In the genomic region with DNA sequence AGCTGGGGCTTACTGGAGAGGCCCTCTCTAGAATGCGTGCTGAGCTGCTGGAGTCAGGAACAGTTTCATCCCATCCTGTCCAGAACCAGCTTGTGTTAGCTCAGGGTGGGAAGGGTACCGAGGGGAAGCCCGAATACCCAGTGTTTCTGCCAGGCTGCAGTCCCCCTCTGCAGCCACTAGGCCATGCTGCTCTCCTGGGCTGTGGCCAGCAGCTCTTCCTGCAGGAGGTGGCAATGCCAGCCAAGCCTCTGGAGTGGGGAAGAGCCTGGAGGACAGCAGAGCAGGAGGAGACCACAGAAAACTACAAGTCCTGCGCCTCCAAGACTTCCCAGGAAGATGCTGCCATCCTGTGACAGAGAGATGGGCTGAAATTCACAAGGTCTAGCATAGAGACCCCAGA, we compare ENCODE assay signal across 8 mouse cellular contexts.
DNase-seq lines count a peak whose midpoint lies in the region; ATAC-seq and TF ChIP-seq lines count a peak whose summit lies in the region.

No protein-coding gene starts in this region.

- H3K4me2 ChIP-seq in intestine, embryonic 16.5 days (ENCODE audit: low read depth, low read length): no peak overlapping the region
- no peak overlapping the region for H3K4me2 ChIP-seq in lung, embryonic 14.5 days

- H3K9ac ChIP-seq in intestine, embryonic 16.5 days (ENCODE audit: low read depth, low read length): no peak overlapping the region
- no peak overlapping the region for H3K9ac ChIP-seq in lung, embryonic 14.5 days

- no peak overlapping the region for H3K27ac ChIP-seq in intestine, embryonic 16.5 days (ENCODE audit: low read length)
- no peak overlapping the region for H3K27ac ChIP-seq in lung, embryonic 14.5 days (ENCODE audit: low read depth)

- peak; percentile 48; the same call in 1 of the 2 replicates for ATAC-seq in intestine, embryonic 16.5 days
- peak; percentile 49 for ATAC-seq in lung, embryonic 14.5 days (ENCODE audit: insufficient read depth)
- no peak for ATAC-seq in inflammation-experienced regulatory T-cells, adult 6 months

- H3K9me3 ChIP-seq in intestine, embryonic 16.5 days (ENCODE audit: control insufficient read depth, low read length): no peaks in the 10 kb centered on the region
- no peaks in the 10 kb centered on the region for H3K9me3 ChIP-seq in lung, embryonic 14.5 days (ENCODE audit: low read depth, low read length)

- H3K36me3 ChIP-seq in intestine, embryonic 16.5 days (ENCODE audit: control insufficient read depth, insufficient read depth, low read length): no peaks in the 10 kb centered on the region
- no peaks in the 10 kb centered on the region for H3K36me3 ChIP-seq in lung, embryonic 14.5 days (ENCODE audit: insufficient read depth)

- TF ChIP-seq CTCF in lung, embryonic 14.5 days (IDR thresholded peaks at IDR 0.05; ENCODE audit: low read depth): peak; percentile 90

- H3K27me3 ChIP-seq in intestine, embryonic 16.5 days (replicated peaks; ENCODE audit: control insufficient read depth, insufficient read depth, low read length): no peaks in the 10 kb centered on the region; the same call in 1 of the 2 replicates
- H3K27me3 ChIP-seq in lung, embryonic 14.5 days (ENCODE audit: insufficient read depth, low read length): no peaks in the 10 kb centered on the region

- H3K4me3 ChIP-seq in intestine, embryonic 16.5 days (ENCODE audit: low read length): no peak overlapping the region
- no peak overlapping the region for H3K4me3 ChIP-seq in lung, embryonic 14.5 days (ENCODE audit: low read depth, low read length)

- 54% methylated on average over 4 of the region's 4 CpGs for WGBS in intestine, embryonic 16.5 days
- 35% methylated on average over 4 of the region's 4 CpGs for WGBS in lung, embryonic 14.5 days

- H3K4me1 ChIP-seq in intestine, embryonic 16.5 days (ENCODE audit: control insufficient read depth, insufficient read depth, low read length): 0 out of 2 replicates have a peak, but pooled peaks cover 2% of the 10 kb centered on the region
- H3K4me1 ChIP-seq in lung, embryonic 14.5 days (ENCODE audit: insufficient read depth): no peaks in the 10 kb centered on the region

- DNase-seq in left cerebral cortex, adult 18-20 months (ENCODE audit: low spot score in 2 of 2): peak; percentile 43 to 54
- DNase-seq in left cerebral cortex, adult 11 months (ENCODE audit: low spot score): no peak
- DNase-seq in adrenal gland, adult 2 months: peak; percentile 52
- DNase-seq in embryo, embryonic 10 days (ENCODE audit: low spot score): peak; percentile 62
- peak; percentile 66 for DNase-seq in lung, embryonic 14.5 days
- DNase-seq in testis, postnatal 14 days (ENCODE audit: low spot score): peak; percentile 20
